Mouse (Mus musculus) A20 (cell line): ENCODE measurements around the gene Foxn2.
"Not testable (repeated sequence)": the region's sequence is repeated elsewhere in the genome, so short reads cannot be mapped to it uniquely, and the experiment has no call there.

ENCODE experiments used
- DNase-seq: peaks from one replicate; pipeline ENCODE4 v3.0.0-alpha.2; 2011; ENCODE audit warnings: low read depth, low spot score

Gene Foxn2

DNA sequence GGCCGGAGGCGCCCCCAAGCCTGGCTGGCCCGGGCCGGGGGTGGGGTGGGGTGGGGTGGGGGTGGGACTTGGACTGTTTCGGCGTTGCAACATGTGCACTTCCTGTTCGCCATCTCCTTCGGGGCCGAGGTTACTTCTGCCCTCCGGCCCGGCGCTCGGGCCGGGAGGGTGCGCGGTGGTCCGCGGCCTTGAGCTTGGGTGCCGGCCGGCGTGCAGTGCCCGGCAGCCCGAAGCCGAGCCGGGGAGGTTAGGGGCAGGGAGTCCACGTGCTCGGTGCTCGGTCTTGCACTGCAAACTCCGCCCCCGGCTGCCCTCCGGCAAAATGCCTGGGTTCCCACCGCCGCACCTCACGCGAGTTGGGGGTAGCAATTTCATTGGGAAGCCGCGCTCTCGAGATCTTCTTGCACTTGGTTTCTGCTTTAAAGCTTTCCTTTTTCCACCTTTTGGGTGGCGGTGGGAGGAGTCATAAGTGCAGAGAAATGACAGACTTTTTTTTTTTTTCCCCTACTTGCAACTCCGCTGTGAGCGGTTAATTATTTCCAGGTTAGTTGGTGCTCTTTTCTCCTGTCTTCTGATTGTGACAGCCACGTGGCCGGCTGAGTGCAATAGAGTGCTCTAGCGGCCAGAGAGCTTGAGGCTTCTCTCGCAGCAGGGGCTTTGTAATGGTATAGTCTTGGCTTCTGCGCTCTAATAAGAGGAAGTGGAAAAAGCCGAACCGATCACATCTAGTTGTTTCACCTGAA lies 1.1 kb downstream of the Foxn2 start:
- peak; percentile 91 for DNase-seq

DNA sequence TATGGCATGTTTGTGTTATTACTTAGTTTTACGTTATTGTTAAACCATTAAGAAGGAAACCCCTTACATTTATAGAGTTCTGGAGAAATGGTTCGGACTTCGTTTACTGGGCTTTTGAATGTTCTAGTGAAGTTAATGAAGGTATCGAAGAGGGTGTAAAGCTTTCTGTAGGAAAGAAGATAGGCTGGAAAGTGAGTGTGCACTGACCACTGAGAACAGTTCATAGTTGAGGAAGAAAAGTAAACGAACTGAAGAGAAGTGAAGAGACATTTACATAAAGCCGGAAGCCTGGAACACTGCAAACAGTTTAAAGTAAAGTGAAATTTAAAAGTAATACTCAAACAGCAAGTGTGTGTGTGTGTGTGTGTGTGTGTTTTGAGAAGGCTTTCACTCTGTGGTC lies 2.1 kb downstream of the Foxn2 start:
- peak; percentile 61 for DNase-seq

DNA sequence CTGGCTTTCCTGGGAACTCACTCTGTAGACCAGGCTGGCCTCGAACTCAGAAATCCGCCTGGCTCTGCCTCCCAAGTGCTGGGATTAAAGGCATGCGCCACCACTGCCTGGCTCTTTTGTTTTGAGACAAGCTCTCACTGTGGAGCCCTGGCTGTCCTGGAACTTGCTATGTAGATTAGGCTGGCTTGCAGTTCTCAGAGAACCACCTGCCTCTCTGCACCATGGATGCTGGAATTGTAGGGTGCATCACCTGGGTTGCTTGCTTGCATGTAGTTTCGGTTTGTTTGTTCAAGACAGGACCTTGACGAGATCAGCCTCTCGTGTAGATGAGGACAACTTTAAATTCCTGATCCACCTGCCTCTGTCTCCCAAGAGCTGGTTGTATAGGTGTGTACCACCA lies 2.7 kb downstream of the Foxn2 start:
- DNase-seq, result peak; percentile 69

DNA sequence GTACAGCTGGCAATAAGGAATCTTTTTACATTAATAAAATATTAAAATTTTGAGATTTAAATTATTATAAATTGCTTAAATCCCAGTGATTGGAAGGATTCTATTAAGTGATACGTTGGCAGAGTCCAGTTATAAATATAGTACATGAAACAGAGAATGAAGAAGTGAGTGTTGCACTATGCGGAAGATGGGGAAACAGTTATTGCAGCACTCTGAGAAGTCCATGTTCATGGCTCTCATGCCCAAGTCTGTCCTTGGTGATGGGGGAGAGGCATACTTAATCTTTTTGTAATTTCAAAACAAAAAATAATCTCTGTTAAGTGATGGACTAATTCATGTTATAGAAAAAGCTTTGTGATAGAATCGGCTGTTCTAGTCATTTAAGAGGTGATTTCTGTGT lies 17.6 kb downstream of the Foxn2 start:
- peak; percentile 43 for DNase-seq

DNA sequence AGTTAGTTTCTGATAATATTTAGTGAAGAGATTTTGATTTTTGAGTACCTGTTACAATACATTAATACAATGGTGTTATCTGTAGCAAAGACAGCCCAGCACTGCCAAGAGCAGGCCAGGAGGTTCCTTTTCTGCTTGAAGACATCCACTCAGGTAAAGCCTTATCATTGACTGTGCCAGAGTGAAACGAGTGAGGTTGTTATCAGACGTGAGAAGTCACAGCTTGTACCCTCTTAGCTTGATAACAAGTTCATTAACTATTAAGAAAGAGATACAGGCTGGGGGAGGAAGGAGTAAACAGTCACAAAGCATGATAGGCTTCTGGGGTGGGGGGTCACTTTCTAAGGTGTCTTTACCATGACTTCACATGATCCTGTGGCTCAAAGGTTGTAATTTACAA lies 19.0 kb downstream of the Foxn2 start:
- DNase-seq, result no peak

DNA sequence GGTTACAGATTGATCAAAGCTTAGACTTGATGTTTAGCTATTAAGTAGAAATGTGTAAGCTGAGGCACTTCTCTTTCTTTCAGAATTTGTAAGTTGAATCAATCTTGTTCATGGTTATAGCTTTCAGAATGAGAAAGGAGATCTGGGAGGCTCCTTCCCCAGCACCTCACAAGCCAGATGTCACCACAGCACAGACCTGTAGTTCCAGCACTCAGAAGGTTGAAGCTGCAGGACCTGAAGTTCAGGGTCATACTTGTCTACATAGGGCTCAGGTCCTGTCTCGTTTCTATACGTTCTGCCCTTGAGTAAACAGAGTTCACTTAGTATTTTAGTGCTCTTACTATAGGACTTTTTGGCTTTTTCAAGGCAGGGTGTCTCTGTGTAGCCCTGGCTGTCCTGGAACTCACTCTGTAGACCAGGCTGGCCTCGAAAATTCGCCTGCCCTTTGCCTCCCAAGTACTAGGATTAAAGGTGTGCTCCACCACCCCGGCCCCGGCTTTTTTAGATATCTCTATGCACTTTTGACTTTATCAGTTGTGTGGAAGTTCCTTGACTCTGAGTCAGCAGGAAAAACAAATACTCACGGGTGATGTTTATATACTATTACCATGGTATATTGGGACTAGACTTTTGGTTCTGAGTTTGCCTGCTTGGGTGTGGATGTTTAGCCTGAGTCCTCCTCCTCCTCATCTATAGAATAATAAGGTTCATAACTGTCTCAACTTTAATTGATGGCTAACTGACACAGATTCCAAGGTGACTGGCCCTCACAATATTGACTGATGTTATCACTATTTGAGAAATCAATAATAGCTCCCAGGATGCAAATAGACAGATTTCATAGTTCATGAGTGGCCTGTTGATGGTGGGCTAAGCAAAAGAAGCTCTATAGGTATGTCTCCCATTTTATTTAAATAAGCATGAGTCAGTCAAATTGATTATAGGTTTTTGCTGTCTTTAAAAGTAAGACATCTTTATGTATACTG lies 19.7 kb downstream of the Foxn2 start:
- no peak for DNase-seq

DNA sequence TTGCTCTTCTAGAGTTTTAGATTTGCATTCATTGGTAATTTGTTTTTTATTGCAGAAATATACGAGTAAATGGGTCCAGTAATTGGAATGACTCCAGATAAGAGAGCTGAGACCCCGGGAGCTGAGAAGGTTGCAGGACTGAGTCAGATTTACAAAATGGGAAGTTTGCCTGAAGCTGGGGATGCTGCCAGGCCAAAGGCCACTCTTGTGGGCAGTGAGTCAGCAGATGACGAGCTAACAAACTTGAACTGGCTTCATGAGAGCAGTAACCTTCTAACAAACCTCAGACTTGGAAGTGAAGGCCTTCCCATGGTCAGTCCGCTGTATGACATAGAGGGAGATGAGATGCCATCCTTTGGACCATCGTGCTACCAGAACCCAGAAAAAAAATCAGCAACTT lies 22.1 kb downstream of the Foxn2 start:
- no peak for DNase-seq

DNA sequence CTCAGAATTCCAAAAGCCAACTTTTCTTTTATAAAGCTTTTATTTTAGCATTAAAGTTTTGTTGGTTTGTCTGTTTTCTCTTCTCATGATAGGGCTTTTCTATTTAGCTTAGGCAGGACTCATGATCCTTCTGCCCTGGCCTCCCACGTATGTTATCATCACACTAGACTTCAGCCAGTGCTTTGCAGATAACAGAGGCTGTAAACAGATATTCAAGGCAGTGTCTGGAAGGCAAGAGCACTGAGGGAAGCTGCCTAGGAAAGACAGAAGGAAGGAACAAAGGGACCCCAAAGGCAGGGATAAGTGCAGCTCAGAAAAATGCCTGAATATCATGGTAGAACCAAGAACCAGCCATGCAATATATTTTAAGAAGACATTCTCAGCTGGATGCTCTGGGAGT lies 26.1 kb downstream of the Foxn2 start:
- no peak for DNase-seq

DNA sequence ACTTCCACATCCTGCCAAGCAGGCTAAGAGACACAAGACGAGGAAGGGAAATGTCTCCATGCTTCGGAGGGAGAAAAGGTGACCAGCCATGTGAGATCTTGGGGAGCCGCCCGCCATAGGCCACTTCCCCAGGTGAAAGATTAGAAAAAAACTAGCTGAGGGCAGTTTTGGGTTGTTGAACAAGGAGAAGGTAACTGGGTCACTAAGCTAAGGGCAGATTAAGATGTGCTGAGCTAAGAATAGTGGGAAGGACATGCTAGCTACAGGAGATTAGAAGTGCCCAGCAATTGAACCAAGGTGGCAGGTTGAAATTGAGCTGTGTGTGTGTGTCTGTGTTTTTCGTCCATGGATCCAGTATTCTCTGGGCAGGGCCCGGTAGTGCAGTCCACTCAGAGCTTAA lies 27.2 kb downstream of the Foxn2 start:
- no peak for DNase-seq

DNA sequence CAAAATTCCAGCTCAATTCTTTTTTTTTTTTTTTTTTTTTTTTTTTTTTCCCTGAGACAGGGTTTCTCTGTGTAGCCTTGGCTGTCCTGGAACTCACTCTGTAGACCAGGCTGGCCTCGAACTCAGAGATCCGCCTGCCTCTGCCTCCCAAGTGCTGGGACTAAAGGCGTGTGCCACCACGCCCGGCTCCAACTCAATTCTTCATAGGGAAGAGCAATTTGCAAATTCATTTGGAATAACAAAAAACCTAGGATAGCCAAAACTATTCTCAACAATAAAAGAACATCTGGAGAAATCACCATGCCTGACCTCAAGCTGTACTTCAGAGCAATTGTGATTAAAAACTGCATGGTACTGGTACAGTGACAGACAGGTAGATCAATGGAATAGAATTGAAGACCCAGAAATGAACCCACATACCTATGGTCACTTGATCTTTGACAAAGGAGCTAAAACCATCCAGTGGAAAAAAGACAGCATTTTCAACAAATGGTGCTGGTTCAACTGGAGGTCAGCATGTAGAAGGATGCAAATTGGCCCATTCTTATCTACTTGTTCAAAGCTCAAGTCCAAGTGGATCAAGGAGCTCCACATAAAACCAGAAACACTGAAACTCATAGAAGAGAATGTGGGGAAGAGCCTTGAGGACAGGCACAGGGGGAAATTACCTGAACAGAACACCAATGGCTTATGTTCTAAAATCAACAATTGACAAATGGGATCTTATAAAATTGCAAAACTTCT lies 28.3 kb downstream of the Foxn2 start:
- DNase-seq, result not testable (repeated sequence)

DNA sequence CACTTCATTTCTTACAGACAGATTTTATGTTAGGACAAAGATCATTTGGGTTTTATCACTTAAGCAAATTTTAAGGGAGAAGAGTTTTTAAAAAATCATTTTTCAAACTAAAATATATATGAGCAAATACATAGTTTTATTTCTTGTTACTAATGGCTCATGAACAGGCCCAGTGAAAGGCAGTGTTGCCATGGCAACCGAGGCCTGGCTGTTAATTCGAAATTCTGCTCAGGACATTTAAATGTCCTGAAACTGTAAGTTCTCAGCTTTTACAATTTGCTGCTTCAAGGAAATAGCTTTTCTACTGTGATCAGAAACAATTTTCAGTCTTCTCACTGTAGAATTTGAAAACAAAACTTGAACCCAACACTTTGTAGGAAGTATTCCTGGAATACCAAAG lies 33.3 kb downstream of the Foxn2 start:
- DNase-seq, result peak; percentile 36

DNA sequence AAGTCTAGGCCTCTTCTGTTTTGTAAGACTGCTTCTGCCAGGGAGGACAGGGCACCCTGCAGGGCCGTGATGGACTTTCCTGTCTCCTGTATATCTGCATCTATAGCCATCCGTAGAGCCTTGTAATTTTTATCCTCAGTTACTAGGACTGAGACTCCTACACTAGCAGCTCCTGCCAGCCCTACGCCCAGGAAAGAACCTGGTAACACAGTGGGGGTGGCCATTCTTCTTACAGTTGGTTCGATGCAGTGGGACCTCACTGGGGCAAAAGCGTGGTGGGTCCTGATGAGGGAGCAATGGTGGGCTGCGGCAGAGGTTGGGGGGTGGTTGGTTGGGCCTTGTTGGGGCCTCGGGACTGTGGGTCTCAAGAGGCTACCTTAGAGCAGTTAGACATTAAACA lies 36.7 kb downstream of the Foxn2 start:
- DNase-seq, result no peak

DNA sequence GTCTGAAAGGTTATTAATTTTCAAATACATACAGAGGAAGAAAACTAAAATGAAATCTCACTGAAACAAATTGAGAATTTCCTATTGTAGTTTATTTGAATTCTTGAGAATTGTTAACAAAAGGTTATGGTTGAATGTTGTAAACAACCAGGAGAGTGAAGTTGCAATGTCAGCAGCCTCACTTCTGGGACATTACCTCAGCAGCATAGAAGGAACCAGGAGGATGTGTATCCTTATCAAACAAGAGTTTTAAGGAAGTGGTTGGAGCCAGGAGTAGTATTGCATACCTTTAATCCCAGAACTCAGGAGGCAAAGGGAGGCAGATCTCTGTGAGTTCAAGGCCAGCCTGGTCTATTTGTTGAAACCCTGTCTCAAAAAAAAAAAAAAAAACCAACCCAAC lies 37.2 kb downstream of the Foxn2 start:
- DNase-seq, result no peak

DNA sequence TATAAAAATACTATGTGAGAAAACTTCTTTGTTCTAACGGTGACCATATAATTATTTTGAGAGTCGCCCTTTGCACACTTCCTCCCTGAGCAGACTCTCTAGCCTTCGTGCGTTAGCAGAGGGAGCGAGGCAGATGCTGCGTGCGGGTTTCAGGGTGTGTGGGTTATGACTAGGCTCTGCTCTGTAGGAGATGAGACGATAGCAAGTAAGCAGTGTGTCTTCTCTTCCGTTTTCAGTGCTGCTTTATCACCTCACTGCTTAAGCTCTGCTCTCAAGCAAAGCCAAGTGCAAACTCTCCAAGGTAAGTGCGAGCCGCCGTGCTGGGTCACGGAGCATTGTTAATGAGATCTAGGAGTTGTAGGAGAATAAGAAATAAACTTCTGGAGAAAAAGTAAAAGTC lies 38.5 kb downstream of the Foxn2 start:
- no peak for DNase-seq

DNA sequence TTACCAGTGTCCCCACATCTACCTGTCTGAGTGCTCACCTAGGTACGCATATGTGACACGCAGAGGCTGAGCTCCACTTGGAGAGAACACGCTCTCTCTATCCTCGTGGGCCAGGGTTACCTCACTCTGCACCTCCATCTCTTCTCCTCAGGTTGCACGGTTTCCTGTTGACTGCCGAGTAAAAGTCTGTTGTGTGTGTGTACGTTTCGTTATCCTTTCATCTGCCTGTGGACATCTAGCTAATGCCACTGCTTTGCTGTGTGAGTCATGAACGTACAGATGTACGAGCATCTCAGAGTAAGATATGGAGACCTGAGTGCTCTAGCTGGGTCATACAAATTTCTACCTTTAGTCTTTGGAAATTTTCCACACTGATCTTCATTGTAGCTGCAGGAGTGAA lies 39.9 kb downstream of the Foxn2 start:
- DNase-seq, result no peak

DNA sequence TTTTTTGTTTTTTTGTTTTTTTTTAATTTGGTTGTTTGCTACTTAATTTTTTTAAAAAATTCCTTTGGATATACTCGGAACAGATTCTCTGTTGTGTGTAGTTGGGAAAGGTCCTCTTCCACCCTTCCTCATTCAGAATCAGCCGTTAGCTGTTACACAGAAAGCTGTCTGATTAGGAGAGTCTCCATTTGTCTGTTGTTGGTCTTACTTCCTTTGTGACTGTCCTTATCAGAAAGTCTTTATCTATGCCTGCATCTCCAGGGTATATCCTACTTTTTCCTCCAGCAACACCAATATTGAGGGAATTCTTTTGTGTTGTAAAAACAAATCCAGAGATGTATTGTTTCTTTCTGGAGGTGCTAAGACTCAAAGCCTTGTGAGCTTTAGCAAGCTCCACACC lies 40.6 kb downstream of the Foxn2 start:
- no peak for DNase-seq

DNA sequence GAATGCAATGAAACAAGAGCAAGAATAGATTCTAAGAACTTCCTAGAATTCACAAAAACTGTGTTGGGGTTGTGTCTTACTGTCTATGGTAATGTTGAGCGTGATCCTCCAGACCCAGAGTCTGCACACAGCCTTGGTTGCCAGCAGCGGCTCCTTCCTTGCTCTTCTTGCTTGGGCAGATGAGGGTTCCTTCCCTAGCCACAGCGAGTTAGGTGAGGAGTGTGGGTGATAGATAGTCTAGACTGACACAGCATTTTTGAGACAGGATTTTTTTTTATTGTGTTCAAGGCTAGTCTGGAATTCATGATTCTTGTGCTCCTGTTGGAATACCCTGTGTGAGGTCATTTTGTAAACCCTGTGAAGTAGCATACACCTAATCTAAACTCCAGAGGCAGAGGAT lies 41.1 kb downstream of the Foxn2 start:
- DNase-seq, result no peak

DNA sequence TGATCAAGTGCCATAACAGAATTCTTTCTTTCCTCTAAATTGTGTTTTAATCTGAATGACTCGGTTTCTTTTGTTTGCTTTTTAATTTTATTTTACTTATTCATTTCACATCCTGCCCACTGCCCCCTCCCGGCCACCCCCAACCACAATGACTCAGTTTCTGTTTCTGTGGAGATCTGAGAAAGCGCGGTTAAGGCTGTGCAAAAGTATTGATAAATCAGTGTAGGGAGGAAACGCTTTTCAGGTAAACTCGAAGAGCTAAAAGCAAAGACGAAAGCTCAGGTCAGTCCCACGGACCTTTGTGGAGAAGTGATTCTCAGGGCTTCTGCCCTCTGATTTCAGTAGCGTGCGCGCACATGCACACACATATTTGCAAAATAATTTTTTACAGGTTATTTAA lies 44.0 kb downstream of the Foxn2 start:
- no peak for DNase-seq

DNA sequence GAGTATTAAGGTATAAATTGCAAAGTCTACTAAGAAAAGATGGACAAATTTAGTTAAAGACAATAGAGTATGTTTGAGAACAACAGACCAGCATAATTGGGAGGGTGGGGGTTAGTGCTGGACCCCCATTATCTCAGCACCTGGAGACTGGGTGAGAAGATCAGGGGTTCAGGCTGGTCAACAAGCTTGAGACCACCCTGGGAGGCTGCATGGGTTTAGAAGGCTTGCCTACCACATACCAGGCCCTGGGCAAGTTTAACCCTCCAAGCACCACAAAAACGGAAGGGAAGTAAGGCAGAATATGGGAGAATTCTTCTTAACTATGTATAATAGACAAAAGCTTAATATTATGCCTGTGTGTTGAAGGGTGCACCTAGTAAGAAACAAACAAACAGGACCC lies 44.4 kb downstream of the Foxn2 start:
- DNase-seq, result no peak

DNA sequence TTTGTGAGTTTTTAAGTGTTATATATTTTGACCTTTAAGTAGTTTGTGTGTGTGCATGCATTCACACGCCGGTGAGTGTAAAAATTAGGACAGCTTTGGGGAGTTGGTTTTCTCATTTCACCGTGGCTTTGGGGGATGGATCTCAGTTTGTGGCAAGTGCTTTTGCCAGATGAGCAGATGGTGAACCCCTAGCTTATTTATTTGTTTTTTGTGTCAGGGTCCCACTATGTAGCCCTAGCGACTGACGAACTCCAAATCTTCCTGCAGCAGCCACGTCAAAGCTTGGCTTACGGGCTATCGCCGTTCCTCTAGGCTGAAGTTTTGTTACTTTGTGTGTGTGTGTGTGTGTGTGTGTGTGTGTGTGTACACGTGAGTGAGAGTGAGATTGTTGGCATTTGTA lies 50.0 kb downstream of the Foxn2 start:
- DNase-seq, result no peak

DNA sequence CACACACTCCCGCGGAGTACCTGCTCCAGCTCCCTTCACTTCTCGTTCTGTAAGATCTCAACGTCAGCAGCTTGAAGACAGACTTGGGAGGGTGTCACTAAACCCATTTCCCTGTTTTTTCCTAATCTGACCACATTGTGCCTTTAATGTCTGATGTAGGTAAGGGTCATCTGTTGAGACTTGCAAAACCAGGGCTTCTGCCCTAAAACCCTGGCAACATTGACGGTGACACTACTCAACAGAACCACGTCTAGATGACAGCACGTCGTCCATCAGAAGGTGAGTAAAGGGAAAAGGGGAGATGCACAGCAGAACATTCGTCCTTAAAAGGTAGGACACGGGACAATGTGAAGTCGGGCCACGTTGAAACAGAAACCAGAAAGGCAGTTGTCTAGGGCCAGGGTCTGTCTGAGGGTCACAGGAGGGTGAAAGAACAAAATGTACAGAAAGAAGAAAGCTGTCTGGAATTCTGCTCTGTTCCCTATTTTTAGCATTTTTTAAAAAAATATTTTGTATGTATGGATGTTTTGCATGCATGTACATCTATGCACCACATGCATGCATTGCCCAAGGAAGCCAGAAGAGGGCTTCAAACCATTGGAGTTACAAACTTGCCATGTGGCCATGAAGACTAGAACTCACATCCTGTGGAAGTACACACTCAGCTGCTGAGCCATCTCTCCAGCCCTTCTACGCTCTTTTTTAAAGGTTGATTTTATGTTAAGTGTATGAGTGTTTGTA lies 51.0 kb downstream of the Foxn2 start:
- DNase-seq, result no peak

DNA sequence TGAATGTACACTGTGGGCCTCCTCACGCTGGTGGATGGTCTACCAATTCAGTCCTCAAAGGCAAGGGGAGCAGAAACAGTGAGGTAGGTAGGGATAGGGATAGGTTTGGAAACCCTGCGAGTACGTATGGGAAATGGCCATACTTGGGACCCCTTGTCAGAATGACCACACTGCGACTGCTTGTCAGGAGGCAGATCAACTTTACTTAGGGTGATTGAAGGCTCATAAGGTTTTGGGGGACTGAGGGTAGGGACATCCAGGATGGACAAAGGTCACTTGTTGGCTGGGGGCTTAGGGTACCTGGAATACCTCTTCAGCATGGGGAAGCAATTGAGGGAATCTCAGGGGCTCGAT lies 51.6 kb downstream of the Foxn2 start:
- no peak for DNase-seq
